Mouse (Mus musculus): ENCODE measurements around the gene Atg7. TPM values are rescaled to one million over a fixed set of nuclear protein-coding genes. Genes with fewer than 3 reads are reported as not detected.

Gene Atg7
- polyA plus RNA-seq, 1 experiment from 2014 or later, result 23.4 TPM

DNA sequence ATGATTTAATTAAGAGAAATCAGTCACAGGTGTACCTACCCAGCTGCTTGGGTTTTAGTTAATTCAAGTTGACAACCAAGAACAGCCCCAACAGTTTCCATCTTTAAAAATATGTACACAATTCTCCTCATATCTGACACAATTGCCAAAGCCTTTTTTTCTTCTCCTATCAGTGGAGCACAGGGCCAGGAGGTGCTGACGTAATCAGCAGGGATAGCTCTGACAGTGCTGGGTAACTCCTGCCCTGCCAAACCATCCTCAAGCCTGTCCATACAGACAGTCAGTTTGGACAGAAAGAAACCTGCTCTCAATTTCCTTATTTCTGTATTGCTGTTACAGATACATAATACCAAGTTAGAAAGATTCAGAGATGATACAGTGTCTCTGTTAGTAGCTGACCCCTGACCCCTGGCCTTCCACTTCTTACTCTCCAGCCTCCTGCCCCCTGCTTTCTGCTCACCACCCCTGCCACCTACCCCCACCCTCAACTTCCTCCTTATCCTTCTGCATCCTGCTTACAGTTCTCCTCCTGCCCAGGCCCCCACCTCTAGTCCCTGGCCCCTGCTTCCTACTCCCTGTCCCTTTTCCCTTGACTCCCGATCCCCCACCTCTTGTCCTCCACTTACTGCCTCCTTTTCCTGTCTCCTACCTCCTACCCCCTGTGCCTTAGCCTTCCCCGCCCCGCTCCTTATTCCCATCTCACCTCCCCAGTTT, 16.5 kb downstream of the Atg7 start:
- Histone ChIP-seq H3K9ac (no peak overlapping the region), H3K27ac (no peak overlapping the region), H3K36me3 (no peaks in the 10 kb centered on the region), H3K27me3 (replicated peaks) (no peaks in the 10 kb centered on the region), H3K4me2 (replicated peaks) (no peak overlapping the region), H3K9me3 (no peaks in the 10 kb centered on the region), H3K4me1 (replicated peaks) (0 out of 2 replicates have a peak, but pooled peaks cover 5% of the 10 kb centered on the region), H3K4me3 (replicated peaks) (no peak overlapping the region)
- ATAC-seq, result no peak; the same call in 1 of the 2 replicates
- 55% methylated on average over 4 of the region's 4 CpGs for WGBS

DNA sequence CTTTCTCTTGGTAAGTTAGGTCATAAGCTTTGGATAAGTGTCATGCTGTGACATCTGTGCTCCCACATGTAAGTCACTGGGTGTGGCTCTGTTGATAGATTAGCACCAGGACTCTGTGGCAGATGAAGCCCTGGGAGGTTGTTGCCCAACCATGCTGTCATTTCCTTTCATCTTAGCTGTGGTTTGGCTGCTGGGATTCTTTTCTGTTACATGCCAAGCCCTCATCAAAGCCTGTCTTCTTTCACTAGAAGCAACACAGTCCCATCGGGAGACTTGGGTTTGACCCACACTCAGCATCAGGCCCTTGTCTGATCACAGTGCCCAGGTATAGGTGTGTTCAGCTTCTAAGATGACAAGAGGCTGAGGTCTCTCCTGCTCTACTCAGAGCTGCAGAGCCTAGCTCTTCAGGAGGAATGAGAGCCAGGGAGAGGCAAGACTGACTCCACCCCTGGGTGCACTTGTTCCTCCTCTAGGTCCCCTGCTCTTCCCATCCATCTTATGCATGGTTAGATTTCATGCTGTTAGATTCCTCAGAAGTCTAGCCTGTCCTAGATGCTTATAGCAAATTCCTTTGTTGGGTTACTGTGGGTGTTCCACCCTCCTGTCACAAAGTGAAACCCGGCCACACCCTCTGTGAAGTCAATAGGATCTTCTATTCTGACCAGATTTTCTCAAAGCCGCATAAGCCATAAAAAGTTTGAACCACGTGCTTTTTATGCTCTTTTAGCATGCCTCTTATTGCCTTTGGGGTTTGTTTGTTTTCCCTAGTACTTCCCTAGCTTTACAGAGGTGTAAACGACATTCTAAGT, 17.3 kb downstream of the Atg7 start:
- no peaks in the 10 kb centered on the region for H3K27me3 ChIP-seq (replicated peaks)
- H3K4me1 ChIP-seq (replicated peaks), result 0 out of 2 replicates have a peak, but pooled peaks cover 5% of the 10 kb centered on the region
- H3K9me3 ChIP-seq, result no peaks in the 10 kb centered on the region
- H3K4me3 ChIP-seq (replicated peaks), result no peak overlapping the region
- peak; percentile 74 for ATAC-seq
- H3K36me3 ChIP-seq, result no peaks in the 10 kb centered on the region
- H3K9ac ChIP-seq, result no peak overlapping the region
- no peak overlapping the region for H3K4me2 ChIP-seq (replicated peaks)
- no peak overlapping the region for H3K27ac ChIP-seq
- WGBS, result 33% methylated on average over 5 of the region's 5 CpGs

DNA sequence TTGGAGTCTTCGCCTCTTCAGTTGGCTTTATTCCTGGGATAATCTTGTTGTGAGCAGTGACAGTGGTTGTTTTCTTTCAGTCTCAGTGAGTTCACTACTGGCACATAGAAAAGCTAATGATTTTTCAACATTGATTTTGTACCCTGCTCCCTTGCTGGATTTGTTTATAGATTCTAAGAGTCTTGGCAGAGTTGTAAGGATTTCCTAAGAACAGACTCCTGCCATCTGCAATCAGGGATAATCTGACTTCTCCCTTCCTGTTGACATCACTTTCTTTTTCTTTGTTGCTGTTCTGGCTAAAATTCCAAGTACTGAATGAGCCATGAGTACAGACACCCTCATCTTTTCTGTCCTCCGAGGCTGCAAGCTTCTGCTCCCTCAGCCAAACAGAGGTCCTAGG, 20.8 kb downstream of the Atg7 start:
- 0 out of 2 replicates have a peak, but pooled peaks cover 5% of the 10 kb centered on the region for H3K4me1 ChIP-seq (replicated peaks)
- H3K9ac ChIP-seq, result no peak overlapping the region
- H3K4me3 ChIP-seq (replicated peaks), result no peak overlapping the region
- H3K4me2 ChIP-seq (replicated peaks), result no peak overlapping the region
- no peak overlapping the region for H3K27ac ChIP-seq
- no peaks in the 10 kb centered on the region for H3K27me3 ChIP-seq (replicated peaks)
- ATAC-seq, result no peak
- WGBS, result 75% methylated on average over 2 of the region's 2 CpGs
- H3K36me3 ChIP-seq, result no peaks in the 10 kb centered on the region
- H3K9me3 ChIP-seq, result no peaks in the 10 kb centered on the region

DNA sequence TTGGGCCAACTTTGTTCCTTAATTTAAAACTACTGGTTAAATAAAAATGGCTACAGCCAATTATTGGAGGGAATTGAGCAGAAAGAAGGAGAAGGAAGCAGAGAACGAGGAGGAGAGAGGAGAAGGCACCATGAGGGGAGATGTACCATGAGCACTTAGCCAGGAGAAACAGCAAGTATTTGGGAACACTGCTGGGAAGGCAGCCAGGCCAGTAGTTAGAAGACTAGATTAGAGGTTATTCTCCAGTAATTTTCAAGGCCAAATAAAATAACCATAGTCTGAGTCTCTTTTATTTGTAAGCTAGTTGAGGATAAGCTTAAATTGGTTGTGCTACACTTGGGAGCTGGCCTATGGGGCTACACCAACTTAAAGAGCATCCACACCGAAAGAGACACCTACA, 21.8 kb downstream of the Atg7 start:
- H3K27me3 ChIP-seq (replicated peaks), result no peaks in the 10 kb centered on the region

DNA sequence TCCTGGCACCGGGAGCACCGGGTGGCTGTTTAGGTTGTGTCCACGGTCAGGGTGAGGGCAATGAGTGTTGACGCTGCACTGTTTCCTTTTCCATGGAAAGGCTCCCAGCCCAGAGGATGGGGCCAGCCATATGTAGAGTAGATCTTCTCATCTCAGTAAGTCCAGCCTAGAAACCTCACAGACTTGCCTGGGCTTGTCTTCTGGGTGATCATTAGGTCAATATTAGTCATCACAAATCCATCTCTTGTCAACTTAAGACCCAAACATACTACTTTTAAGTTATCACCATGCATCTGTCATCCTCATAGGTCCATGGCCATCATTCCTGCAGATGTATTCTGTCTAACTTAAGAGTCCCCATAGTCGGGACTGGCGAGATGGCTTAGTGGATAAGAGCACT, 24.6 kb downstream of the Atg7 start:
- no peaks in the 10 kb centered on the region for H3K4me1 ChIP-seq (replicated peaks)
- no peaks in the 10 kb centered on the region for H3K9me3 ChIP-seq
- no peak for ATAC-seq
- no peaks in the 10 kb centered on the region for H3K27me3 ChIP-seq (replicated peaks)
- no peak overlapping the region for H3K4me2 ChIP-seq (replicated peaks)
- no peak overlapping the region for H3K4me3 ChIP-seq (replicated peaks)
- H3K9ac ChIP-seq, result no peak overlapping the region
- no peaks in the 10 kb centered on the region for H3K36me3 ChIP-seq
- WGBS, result 88% methylated on average over 6 of the region's 6 CpGs
- no peak overlapping the region for H3K27ac ChIP-seq

More for the DNA sequence above, 21.8 kb downstream of the Atg7 start:
- no peak overlapping the region for H3K4me3 ChIP-seq (replicated peaks)
- 0 out of 2 replicates have a peak, but pooled peaks cover 5% of the 10 kb centered on the region for H3K4me1 ChIP-seq (replicated peaks)
- H3K9me3 ChIP-seq, result no peaks in the 10 kb centered on the region
- no peak overlapping the region for H3K4me2 ChIP-seq (replicated peaks)
- WGBS, result 91% methylated on average over 2 of the region's 2 CpGs
- no peaks in the 10 kb centered on the region for H3K36me3 ChIP-seq
- H3K9ac ChIP-seq, result no peak overlapping the region
- ATAC-seq, result no peak
- no peak overlapping the region for H3K27ac ChIP-seq

DNA sequence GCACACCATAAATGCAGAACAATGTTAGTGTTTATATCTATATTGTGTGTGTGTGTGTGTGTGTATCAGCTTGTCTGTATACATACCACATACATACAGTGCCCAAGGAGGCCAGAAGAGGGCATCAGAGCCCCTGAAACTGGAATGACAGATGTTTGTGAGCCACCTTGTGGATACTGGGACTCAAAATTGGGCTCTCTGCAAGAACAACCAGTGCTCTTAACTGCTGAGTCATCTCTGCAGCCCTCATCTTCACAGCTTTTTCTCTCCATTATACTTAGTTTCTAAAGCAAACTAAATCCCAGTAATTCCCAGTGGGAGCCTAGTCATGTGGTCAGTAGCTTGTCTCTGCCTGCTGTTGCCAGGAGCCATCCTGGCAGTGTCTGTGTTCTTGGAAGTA, 31.9 kb downstream of the Atg7 start:
- H3K27me3 ChIP-seq (replicated peaks), result no peaks in the 10 kb centered on the region
- no peak overlapping the region for H3K9ac ChIP-seq
- no peak for ATAC-seq
- no peaks in the 10 kb centered on the region for H3K4me1 ChIP-seq (replicated peaks)
- H3K4me2 ChIP-seq (replicated peaks), result no peak overlapping the region
- no peak overlapping the region for H3K4me3 ChIP-seq (replicated peaks)
- H3K9me3 ChIP-seq, result no peaks in the 10 kb centered on the region
- no peaks in the 10 kb centered on the region for H3K36me3 ChIP-seq
- H3K27ac ChIP-seq, result no peak overlapping the region

DNA sequence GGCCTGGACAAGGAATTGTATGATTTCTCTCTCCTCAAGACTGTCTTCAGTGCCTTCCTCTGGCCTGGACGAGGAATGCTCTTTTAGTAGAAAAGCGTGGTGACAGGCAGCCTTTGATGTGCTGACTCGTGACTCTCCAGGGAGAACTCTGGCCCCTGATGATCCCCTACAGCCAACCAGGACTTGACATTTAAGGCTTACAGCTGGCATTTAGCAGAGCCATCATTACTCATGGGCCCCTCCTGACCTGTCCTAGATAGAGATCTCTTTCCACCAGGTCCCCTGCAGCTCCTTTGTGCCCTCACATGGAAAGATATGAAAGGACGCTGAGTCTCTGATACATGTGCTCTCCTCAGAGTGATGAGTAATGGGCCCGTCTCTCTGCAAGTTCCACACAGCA, 33.2 kb downstream of the Atg7 start:
- no peaks in the 10 kb centered on the region for H3K9me3 ChIP-seq
- no peak overlapping the region for H3K4me2 ChIP-seq (replicated peaks)
- 58% methylated on average over 5 of the region's 5 CpGs for WGBS
- no peak for ATAC-seq
- H3K4me1 ChIP-seq (replicated peaks), result no peaks in the 10 kb centered on the region
- H3K4me3 ChIP-seq (replicated peaks), result no peak overlapping the region
- no peak overlapping the region for H3K27ac ChIP-seq
- no peak overlapping the region for H3K9ac ChIP-seq
- no peaks in the 10 kb centered on the region for H3K27me3 ChIP-seq (replicated peaks)
- no peaks in the 10 kb centered on the region for H3K36me3 ChIP-seq

DNA sequence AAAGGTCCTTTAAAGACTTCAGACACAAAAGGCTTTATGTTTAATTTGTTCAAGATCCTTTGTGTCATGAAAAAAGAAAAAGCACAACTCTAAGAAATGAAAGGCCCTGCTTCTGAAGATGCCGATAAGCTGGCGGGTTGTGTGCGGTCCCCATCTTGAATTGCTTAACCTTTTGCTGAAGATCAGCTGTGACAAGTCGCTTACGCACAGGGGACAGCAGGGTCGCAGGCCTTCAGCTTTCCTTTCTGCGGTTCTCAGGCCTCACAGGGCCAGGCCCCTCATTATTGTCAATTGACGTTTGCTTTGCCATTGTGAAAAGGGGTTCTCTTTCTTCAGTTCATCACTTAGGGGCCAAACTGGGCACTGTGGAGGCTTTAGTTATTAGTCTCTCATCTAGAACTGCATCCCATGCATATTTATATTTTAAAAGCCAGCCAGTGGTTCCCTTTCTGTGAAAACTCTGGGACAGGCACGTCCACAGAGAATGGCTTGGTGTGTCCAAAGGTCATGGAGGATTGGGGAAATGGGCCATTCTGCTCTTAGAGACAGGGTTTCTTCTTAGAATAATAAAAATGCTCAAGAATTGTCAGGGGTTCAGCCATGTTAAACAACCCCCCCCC, 39.3 kb downstream of the Atg7 start:
- Histone ChIP-seq H3K9ac (no peak overlapping the region), H3K27ac (no peak overlapping the region), H3K4me3 (replicated peaks) (no peak overlapping the region), H3K36me3 (no peaks in the 10 kb centered on the region), H3K4me1 (replicated peaks) (no peaks in the 10 kb centered on the region), H3K4me2 (replicated peaks) (no peak overlapping the region), H3K27me3 (replicated peaks) (no peaks in the 10 kb centered on the region), H3K9me3 (no peaks in the 10 kb centered on the region)
- WGBS, result 83% methylated on average over 9 of the region's 9 CpGs
- ATAC-seq, result no peak

DNA sequence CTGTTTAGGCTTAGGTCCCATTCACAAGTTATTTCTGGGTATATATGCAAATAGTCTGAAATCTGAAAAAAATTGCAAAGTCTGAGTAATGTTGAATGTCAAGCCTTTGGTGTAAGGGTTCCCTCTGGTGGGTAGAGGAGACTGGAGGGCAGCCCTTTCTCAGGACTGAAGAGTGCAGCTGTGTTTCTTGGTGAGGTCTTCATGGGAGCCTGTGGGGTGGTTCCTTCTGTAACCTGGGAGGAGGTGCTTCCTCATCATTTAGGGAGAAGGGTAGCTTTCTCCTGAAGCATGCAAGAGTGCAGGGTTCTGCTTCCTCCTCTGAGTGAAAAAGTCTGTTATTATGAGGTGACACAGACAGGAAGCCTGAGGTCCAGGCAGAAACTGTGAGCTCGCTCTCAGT, 40.8 kb downstream of the Atg7 start:
- no peak overlapping the region for H3K27ac ChIP-seq
- H3K4me2 ChIP-seq (replicated peaks), result no peak overlapping the region
- H3K4me3 ChIP-seq (replicated peaks), result no peak overlapping the region
- no peaks in the 10 kb centered on the region for H3K36me3 ChIP-seq
- no peaks in the 10 kb centered on the region for H3K4me1 ChIP-seq (replicated peaks)
- H3K27me3 ChIP-seq (replicated peaks), result no peaks in the 10 kb centered on the region
- ATAC-seq, result no peak
- H3K9me3 ChIP-seq, result no peaks in the 10 kb centered on the region
- WGBS, result 75% methylated on average over 1 of the region's 1 CpGs
- no peak overlapping the region for H3K9ac ChIP-seq

DNA sequence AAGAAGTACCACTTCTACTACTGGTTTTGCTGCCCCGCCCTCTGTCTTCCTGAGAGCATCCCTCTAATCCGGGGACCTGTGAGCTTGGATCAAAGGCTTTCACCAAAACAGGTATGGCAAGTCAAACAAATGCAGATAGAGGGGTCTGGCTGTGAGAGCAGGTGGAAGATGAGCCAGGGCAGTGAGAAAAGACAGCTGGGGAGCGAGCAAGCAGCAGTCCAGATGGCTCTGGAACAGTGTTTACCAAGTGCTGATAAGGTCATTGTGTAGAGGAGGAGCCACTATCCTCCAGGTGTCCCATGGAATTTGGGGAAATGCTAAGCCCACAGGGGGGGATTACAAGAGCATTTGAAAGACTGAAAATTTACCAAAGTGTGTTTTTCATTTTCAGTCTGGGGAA, 41.5 kb downstream of the Atg7 start:
- WGBS, result 37% methylated on average over 3 of the region's 3 CpGs
- Histone ChIP-seq H3K9ac (no peak overlapping the region), H3K36me3 (no peaks in the 10 kb centered on the region), H3K4me1 (replicated peaks) (no peaks in the 10 kb centered on the region), H3K4me3 (replicated peaks) (no peak overlapping the region), H3K27me3 (replicated peaks) (no peaks in the 10 kb centered on the region), H3K4me2 (replicated peaks) (no peak overlapping the region), H3K27ac (no peak overlapping the region), H3K9me3 (no peaks in the 10 kb centered on the region)
- peak; percentile 31; the same call in 1 of the 2 replicates for ATAC-seq

DNA sequence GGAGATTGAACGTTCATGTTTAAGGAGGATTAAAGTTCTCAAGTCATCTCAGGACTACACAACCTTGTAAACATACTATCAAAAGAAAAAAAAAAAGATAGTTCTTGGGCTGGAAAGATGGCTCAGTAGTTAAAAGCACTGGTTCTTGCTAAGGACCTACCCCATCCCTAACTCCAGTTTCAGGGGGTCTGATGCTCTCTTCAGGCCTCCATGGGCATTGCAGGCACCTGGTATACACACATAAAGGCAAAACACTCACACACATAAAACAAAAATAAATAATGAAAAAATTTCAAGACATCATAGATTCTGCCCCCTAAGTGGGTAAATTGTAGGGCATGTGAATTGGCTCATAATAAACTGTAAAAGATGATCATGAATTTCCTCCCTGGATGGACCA, 42.5 kb downstream of the Atg7 start:
- no peaks in the 10 kb centered on the region for H3K36me3 ChIP-seq
- H3K9ac ChIP-seq, result no peak overlapping the region
- no peaks in the 10 kb centered on the region for H3K9me3 ChIP-seq
- no peak overlapping the region for H3K4me3 ChIP-seq (replicated peaks)
- no peaks in the 10 kb centered on the region for H3K4me1 ChIP-seq (replicated peaks)
- H3K4me2 ChIP-seq (replicated peaks), result no peak overlapping the region
- 79% methylated on average over 1 of the region's 1 CpGs for WGBS
- H3K27ac ChIP-seq, result no peak overlapping the region
- no peak for ATAC-seq
- H3K27me3 ChIP-seq (replicated peaks), result no peaks in the 10 kb centered on the region

DNA sequence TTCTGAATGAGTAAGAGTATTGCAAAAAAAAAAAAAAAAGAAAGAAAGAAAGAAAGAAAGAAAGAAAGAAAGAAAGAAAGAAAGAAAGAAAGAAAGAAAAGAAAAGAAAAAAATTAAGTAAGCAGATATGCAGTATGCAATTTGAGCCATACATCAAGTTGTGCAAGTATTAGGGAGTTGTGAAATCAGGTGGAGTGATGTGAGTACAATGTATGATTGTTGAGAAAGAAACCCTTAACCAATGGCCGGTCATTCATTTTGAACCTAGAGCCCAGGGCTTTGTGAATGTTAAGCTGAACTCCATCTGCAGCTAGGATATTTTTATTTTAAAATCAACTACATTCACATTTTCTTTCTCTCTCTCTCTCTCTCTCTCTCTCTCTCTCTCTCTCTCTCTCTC, 44.1 kb downstream of the Atg7 start:
- 97% methylated on average over 1 of the region's 1 CpGs for WGBS

More for the DNA sequence above, 44.1 kb downstream of the Atg7 start:
- no peaks in the 10 kb centered on the region for H3K36me3 ChIP-seq
- H3K27ac ChIP-seq, result no peak overlapping the region
- H3K4me3 ChIP-seq (replicated peaks), result no peak overlapping the region
- H3K27me3 ChIP-seq (replicated peaks), result no peaks in the 10 kb centered on the region
- H3K4me1 ChIP-seq (replicated peaks), result no peaks in the 10 kb centered on the region
- no peaks in the 10 kb centered on the region for H3K9me3 ChIP-seq
- no peak for ATAC-seq
- H3K9ac ChIP-seq, result no peak overlapping the region
- H3K4me2 ChIP-seq (replicated peaks), result no peak overlapping the region
